Mouse (Mus musculus): ENCODE measurements around the gene Tcea2. TPM values are rescaled to one million over a fixed set of nuclear protein-coding genes. Genes with fewer than 3 reads are reported as not detected.

Tcea2 gene
- 17.0 and 18.7 TPM in 2 replicates for polyA plus RNA-seq (2016; fragmentation: Nextera tagmentation; extraction: Ambion mirVana)

DNA sequence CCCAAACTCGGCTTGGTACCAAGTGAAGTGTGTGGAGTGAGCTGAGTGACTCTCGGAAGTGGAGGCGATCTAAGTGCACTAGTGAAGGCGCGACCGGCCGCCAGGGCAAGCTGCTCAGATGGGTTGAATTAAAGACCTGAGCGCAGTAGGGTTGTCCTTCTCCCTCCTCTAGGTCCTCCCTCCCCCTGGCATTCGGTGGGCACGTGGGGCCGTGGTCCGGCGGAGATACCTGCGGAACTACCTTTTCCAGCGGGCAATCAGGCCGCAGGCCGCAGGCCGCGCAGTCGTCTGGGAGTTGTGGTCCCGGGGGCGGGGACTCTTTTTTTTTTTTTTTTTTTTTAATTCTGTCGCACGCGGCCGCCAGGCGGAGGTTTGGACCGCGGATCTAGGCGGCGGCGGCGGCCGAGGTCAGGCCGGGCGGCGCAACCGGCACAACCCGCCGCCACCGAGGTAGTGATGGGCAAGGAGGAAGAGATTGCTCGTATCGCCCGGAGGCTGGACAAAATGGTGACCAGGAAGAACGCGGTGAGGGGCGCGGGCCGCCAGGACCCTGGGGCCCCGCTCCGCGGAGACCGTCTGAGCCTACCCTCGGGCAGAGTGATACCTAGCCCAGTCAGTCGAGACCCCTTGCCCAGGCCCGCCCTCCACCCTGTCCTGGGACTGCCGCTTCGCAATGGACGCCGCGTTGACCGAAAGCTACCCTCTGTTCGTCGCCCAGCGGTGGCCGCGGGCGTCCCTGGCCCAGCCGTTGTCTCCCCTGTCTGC is at the start of gene Tcea2:
Gene Tcea2, plus strand, starts transcription at position 360 of the 765 bp plus-strand sequence.
- H3K36me3 ChIP-seq (replicated peaks) = peaks cover 3% of the 10 kb centered on the region; the same call in 1 of the 2 replicates
- WGBS = under 1% methylated on average over 68 of the region's 69 CpGs
- peak within 1 kb of the TSS; percentile 75 for H3K4me3 ChIP-seq
- H3K9me3 ChIP-seq = no peaks in the 10 kb centered on the region
- peak within 1 kb of the TSS; percentile 91 for H3K27ac ChIP-seq
- peaks cover 18% of the 10 kb centered on the region for H3K27me3 ChIP-seq (ENCODE audit: poor library complexity, severe bottlenecking)
- peak; percentile 75 for DNase-seq (ENCODE audit: extremely low spot score, low spot score)
- peaks cover 45% of the 10 kb centered on the region for H3K4me1 ChIP-seq

DNA sequence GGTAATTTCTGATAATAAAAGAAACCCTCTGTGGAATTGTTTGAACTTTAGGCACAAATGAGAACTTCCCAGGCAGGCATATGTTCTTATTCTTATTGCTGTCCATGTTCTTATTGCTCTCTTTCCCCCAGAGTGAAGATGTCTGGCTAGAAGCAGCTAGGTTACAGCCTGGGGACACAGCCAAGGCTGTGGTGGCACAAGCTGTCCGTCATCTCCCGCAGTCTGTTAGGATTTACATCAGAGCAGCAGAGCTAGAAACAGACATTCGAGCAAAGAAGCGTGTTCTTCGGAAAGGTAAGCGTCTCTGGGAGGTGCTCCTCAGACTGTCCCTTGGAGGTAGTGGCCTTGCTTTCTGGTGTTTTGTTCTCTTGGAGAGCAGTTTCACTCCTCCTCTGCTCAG is 47.5 kb upstream of the Tcea2 start:
- Histone ChIP-seq H3K27ac (no peak overlapping the region), H3K36me3 (replicated peaks) (peaks cover 84% of the 10 kb centered on the region), H3K4me3 (no peak overlapping the region), H3K27me3 (ENCODE audit: poor library complexity, severe bottlenecking) (no peaks in the 10 kb centered on the region), H3K9me3 (no peaks in the 10 kb centered on the region), H3K4me1 (no peaks in the 10 kb centered on the region)
- DNase-seq (ENCODE audit: extremely low spot score, low spot score) = no peak
- 98% methylated on average over 6 of the region's 6 CpGs for WGBS

DNA sequence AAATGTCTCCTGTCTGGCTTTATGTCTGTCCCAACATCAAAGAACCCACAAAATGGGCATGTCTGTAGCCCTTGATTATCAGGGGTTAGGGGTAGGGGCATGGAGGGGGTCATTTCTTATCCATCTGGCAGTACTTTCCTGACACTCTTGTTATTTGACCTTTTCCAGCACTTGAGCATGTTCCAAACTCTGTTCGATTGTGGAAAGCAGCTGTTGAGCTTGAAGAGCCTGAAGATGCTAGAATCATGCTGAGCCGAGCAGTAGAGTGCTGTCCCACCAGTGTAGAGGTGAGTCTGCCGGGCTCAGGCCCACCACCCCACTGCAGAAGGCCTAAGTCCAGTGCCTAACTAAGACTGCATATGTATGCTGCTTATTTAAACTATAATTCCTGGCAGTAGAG is 44.2 kb upstream of the Tcea2 start:
- DNase-seq (ENCODE audit: extremely low spot score, low spot score) = no peak
- Histone ChIP-seq H3K4me3 (no peak overlapping the region), H3K4me1 (no peaks in the 10 kb centered on the region), H3K36me3 (replicated peaks) (peaks cover 94% of the 10 kb centered on the region), H3K27ac (no peak overlapping the region), H3K27me3 (ENCODE audit: poor library complexity, severe bottlenecking) (no peaks in the 10 kb centered on the region), H3K9me3 (no peaks in the 10 kb centered on the region)
- WGBS = 95% methylated on average over 3 of the region's 3 CpGs

DNA sequence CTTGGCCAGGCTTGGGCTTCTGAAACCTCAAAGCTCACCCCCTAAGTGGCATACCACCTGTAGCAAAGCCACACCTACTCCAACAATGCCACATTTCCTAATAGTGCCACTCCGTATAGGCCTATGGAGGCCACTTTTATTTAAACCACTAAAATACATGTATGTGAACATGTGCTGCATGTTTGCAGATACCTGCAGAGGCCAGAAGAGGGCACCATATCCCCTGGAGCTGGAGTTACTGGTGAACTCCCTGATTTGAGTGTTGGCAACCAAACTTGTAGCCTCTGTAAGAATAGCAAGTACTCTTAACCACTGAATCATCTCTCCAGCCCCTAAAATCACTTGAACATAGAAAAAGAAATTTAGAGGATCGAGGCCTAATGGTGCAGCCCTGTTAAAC is 35.7 kb upstream of the Tcea2 start:
- H3K27ac ChIP-seq = no peak overlapping the region
- DNase-seq (ENCODE audit: extremely low spot score, low spot score) = peak; percentile 39
- H3K36me3 ChIP-seq (replicated peaks) = peaks cover 96% of the 10 kb centered on the region
- H3K9me3 ChIP-seq = no peaks in the 10 kb centered on the region
- 91% methylated on average over 2 of the region's 2 CpGs for WGBS
- no peak overlapping the region for H3K4me3 ChIP-seq
- no peaks in the 10 kb centered on the region for H3K4me1 ChIP-seq
- no peaks in the 10 kb centered on the region for H3K27me3 ChIP-seq (ENCODE audit: poor library complexity, severe bottlenecking)

DNA sequence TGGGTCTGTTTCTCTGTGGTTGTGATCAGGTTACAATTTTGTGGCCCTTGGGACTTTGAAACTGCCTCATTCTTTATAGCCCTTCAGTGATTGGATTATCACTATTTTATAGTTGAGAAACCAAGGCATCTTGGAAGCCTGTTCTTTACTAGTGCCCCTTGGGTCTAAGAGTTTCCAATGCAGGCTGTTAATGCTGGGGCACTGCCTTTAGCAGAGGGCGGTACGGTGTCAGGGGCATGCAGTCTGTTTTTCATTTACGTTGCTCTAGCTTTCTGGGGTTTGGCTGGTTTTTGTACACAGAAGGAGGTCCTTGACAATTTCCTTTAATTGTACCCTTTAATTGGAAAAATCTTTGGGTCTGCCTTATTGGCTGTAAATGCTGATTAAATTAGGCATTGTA is 34.4 kb upstream of the Tcea2 start:
- peaks cover 96% of the 10 kb centered on the region for H3K36me3 ChIP-seq (replicated peaks)
- no peak for DNase-seq (ENCODE audit: extremely low spot score, low spot score)
- WGBS = 91% methylated on average over 3 of the region's 3 CpGs

DNA sequence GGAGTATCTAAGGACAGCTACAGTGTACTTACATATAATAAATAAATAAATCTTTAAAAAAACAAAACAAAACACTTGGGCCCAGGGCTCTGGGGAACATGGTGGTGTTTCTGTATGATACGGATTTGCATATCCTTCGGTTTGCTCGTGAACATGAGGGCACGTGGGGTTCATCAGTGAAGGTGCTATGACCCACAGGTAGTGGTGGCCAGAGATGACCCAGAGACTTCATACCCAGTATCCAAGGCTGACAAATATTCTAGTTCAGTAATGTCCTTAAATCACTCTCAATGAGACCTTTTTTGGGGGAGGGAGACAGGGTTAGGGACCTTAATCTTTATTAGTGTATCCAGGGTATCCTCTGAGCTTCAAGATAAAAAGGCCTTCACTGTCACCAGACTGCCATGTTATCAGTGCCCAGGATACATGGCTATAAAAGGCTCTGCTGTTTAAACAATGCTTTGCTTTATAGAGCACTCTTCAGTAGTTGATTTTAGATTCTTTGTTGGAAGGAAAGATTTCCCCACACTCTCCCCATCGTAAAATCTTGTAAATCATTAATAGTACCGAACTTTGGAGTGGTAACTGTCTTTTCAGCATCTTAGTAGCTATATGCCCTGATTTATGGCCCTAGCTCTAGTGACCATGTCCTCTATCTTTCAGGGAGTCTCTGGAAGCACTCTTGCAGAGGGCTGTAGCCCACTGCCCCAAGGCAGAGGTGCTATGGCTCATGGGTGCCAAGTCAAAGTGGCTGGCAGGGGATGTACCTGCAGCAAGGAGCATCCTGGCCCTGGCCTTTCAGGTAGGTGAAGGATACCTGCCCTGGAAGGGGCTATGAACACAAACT is 33.3 kb upstream of the Tcea2 start:
- H3K27me3 ChIP-seq (ENCODE audit: poor library complexity, severe bottlenecking) = no peaks in the 10 kb centered on the region
- no peak for DNase-seq (ENCODE audit: extremely low spot score, low spot score)
- H3K9me3 ChIP-seq = no peaks in the 10 kb centered on the region
- no peaks in the 10 kb centered on the region for H3K4me1 ChIP-seq
- no peak overlapping the region for H3K27ac ChIP-seq
- peaks cover 96% of the 10 kb centered on the region for H3K36me3 ChIP-seq (replicated peaks)
- H3K4me3 ChIP-seq = no peak overlapping the region
- WGBS = 95% methylated on average over 6 of the region's 6 CpGs

More for the DNA sequence above, 34.4 kb upstream of the Tcea2 start:
- Histone ChIP-seq H3K27me3 (ENCODE audit: poor library complexity, severe bottlenecking) (no peaks in the 10 kb centered on the region), H3K4me3 (no peak overlapping the region), H3K9me3 (no peaks in the 10 kb centered on the region), H3K27ac (no peak overlapping the region), H3K4me1 (no peaks in the 10 kb centered on the region)

DNA sequence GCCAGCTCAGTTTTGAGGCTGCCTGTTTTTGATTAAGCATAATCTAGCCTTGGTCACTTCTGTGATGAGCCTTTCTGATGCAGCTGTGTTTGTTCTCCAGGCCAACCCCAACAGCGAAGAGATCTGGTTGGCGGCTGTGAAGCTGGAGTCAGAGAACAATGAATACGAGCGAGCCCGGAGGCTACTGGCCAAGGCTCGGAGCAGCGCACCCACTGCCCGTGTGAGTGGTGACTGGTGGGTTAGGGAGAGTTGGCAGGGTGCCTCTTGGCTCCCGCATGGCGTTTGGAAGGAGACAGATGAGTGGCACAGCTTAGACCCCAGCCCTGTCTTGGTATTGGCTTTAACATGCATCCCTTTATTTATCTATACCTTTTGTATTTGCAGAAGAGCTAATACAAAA is 31.2 kb upstream of the Tcea2 start:
- WGBS = 91% methylated on average over 10 of the region's 10 CpGs
- H3K36me3 ChIP-seq (replicated peaks) = peaks cover 98% of the 10 kb centered on the region
- no peaks in the 10 kb centered on the region for H3K4me1 ChIP-seq
- no peaks in the 10 kb centered on the region for H3K9me3 ChIP-seq
- H3K27ac ChIP-seq = no peak overlapping the region
- no peak for DNase-seq (ENCODE audit: extremely low spot score, low spot score)
- no peak overlapping the region for H3K4me3 ChIP-seq
- H3K27me3 ChIP-seq (ENCODE audit: poor library complexity, severe bottlenecking) = no peaks in the 10 kb centered on the region

DNA sequence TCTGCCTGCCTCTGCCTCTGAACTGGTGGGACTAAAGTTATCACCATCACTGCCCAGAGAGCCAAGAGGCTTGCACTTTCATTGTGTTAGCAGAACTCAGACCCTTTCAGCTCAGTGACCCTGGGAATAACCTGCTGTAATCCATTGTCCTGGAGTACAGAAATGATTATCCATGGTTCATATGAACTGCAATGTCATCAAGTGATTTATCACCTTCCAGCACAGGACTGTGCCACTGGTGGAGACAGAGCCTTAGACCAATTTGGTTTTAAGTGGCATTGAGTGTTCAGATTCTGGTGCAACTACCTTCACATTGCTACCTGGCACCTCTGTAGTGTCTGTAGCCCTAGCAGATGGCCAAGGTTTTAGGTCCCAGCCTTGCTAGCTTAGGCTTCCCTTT is 27.0 kb upstream of the Tcea2 start:
- Histone ChIP-seq H3K4me3 (no peak overlapping the region), H3K9me3 (no peaks in the 10 kb centered on the region), H3K27me3 (ENCODE audit: poor library complexity, severe bottlenecking) (no peaks in the 10 kb centered on the region), H3K36me3 (replicated peaks) (peaks cover 96% of the 10 kb centered on the region), H3K27ac (no peak overlapping the region), H3K4me1 (0 out of 2 replicates have a peak, but pooled peaks cover 3% of the 10 kb centered on the region)
- DNase-seq (ENCODE audit: extremely low spot score, low spot score) = no peak

DNA sequence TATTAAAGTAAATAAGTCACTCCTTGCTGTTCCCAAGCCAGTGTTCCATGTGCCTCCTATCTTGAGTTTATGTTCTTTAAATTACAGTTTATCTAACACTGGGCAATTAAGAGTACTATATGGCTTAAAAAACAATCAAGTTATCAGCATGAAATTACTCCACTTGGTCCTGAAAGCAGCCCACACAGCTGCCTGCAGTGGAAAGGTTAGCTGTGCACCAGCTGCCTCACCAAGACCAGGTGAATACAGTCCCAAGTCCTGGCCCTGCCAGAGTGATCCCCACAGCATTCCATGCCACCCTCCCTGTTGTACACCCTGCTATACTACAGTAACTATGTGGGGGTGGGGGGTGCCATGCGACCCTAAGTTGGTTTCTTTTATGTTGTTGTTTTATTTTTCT is 26.6 kb upstream of the Tcea2 start:
- Histone ChIP-seq H3K4me1 (peaks cover 4% of the 10 kb centered on the region), H3K9me3 (no peaks in the 10 kb centered on the region), H3K36me3 (replicated peaks) (peaks cover 94% of the 10 kb centered on the region), H3K4me3 (no peak overlapping the region), H3K27me3 (ENCODE audit: poor library complexity, severe bottlenecking) (no peaks in the 10 kb centered on the region), H3K27ac (no peak overlapping the region)
- DNase-seq (ENCODE audit: extremely low spot score, low spot score) = no peak
- WGBS = 92% methylated on average over 1 of the region's 1 CpGs

DNA sequence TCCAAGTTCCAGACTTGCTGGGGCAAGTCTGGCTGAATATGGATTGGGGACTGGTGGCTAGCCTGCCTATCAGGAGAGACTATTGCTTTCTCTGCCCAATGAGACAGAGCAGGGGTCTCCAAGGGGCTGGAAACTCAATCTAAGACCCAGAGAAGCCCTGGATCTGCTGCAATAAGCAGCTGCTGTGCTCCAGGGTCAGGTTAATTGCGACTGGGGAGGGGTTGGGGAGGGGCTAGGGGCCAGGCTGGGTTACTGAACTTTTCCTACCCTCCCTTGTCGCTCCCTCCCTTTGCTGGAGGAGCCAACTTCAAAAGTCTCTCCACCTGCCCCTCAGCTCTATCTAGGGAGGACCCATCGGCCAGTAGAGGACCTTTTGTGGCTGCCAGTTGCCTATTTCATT is 23.4 kb upstream of the Tcea2 start, which contains the start of gene Gm29797:
Gene Gm29797, plus strand, starts transcription at position 301 of the 400 bp plus-strand sequence.
- WGBS = 78% methylated on average over 3 of the region's 3 CpGs
- no peak within 1 kb of the TSS for H3K4me3 ChIP-seq

DNA sequence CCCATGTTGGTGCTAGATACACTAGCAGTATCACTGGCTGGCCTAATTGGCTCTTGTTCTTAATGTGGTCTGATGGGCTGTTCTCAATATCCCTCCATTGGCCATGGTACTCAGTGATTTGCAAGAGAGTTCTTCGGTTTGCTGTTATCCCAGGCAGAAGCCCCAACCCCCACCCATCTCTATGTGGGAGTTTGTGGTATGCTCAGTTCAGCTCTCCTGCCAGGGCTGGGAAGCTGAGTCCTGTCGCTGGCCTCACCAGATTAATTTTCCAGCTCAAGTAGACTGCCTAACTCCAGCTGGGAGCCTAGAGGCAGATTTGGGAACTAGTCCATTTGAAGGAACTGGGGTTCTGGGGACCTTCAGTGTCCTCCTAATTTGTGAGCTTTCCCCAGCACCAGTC is 22.7 kb upstream of the Tcea2 start:
- WGBS = 89% methylated on average over 2 of the region's 2 CpGs
- no peak overlapping the region for H3K4me3 ChIP-seq
- H3K27me3 ChIP-seq (ENCODE audit: poor library complexity, severe bottlenecking) = no peaks in the 10 kb centered on the region
- peaks cover 28% of the 10 kb centered on the region for H3K4me1 ChIP-seq
- peaks cover 59% of the 10 kb centered on the region for H3K36me3 ChIP-seq (replicated peaks)
- DNase-seq (ENCODE audit: extremely low spot score, low spot score) = no peak
- no peaks in the 10 kb centered on the region for H3K9me3 ChIP-seq
- H3K27ac ChIP-seq = no peak overlapping the region

More for the DNA sequence above, 23.4 kb upstream of the Tcea2 start, which contains the start of gene Gm29797:
- DNase-seq (ENCODE audit: extremely low spot score, low spot score) = no peak
- no peaks in the 10 kb centered on the region for H3K27me3 ChIP-seq (ENCODE audit: poor library complexity, severe bottlenecking)
- peaks cover 24% of the 10 kb centered on the region for H3K4me1 ChIP-seq
- peaks cover 66% of the 10 kb centered on the region for H3K36me3 ChIP-seq (replicated peaks)
- no peak within 1 kb of the TSS for H3K27ac ChIP-seq
- H3K9me3 ChIP-seq = no peaks in the 10 kb centered on the region

DNA sequence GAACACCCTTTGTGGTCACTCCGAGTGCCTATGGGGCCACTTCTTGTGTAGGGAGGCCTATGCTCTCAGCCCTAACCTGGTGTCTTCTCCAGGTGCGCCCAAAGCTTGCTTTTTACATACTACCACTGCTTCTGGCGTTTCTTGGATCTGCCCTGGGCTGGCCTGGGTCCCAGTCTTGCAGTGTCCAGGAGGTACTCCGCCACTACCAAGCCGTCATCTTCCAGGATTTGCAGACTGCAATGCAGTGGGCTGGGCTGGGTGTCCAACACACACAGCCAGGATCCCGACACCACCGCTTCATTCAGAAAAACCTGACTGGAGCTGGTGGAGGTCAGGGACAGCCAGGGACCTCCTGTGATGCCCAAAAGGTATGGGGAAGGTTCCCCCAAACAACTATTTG is 21.6 kb upstream of the Tcea2 start:
- H3K4me1 ChIP-seq = peaks cover 39% of the 10 kb centered on the region
- H3K27me3 ChIP-seq (ENCODE audit: poor library complexity, severe bottlenecking) = no peaks in the 10 kb centered on the region
- H3K9me3 ChIP-seq = no peaks in the 10 kb centered on the region
- 82% methylated on average over 7 of the region's 7 CpGs for WGBS
- H3K36me3 ChIP-seq (replicated peaks) = peaks cover 48% of the 10 kb centered on the region
- no peak overlapping the region for H3K4me3 ChIP-seq
- no peak for DNase-seq (ENCODE audit: extremely low spot score, low spot score)
- no peak overlapping the region for H3K27ac ChIP-seq

Data from forebrain, embryonic 10.5 days (tissue).